Mouse (Mus musculus) bone marrow, adult 2 months (tissue): ENCODE measurements around the gene 7530416G11Rik. TPM values are rescaled to one million over a fixed set of nuclear protein-coding genes. Genes with fewer than 3 reads are reported as not detected.

Experiments
- H3K27ac ChIP-seq: fragments of 200-500 bp; 2 replicates; pipeline ENCODE4 v1.5.1; 2012; ENCODE audit warnings: low read depth, mild to moderate bottlenecking, control low read depth, inconsistent platforms, low read length; ENCODE audit not compliant: control insufficient read depth, poor library complexity, insufficient read depth
- H3K4me1 ChIP-seq: fragments of 200-500 bp; 2 replicates; pipeline ENCODE4 v1.6.1; 2011; ENCODE audit warnings: low read length; ENCODE audit not compliant: control insufficient read depth, insufficient read depth
- H3K4me3 ChIP-seq: fragments of 200-500 bp; replicated peaks from 2 replicates; pipeline ENCODE3; 2011; ENCODE audit warnings: mild to moderate bottlenecking, low read depth, low read length, control low read depth; ENCODE audit not compliant: control insufficient read depth
- CTCF ChIP-seq: fragments of 200-500 bp; IDR thresholded peaks from 2 replicates; pipeline ENCODE4 v1.5.1; 2011; ENCODE audit warnings: low read length, control low read depth; ENCODE audit not compliant: control insufficient read depth, insufficient read depth
- POLR2A ChIP-seq: fragments of 200-500 bp; IDR thresholded peaks from 2 replicates; pipeline ENCODE4 v1.6.1; 2011; ENCODE audit warnings: low read depth, mild to moderate bottlenecking, control low read depth, low read length, borderline replicate concordance; ENCODE audit not compliant: control insufficient read depth
- WGBS: fragments of 180-500 bp; shearing (Covaris S2); methylation state at CpG from one replicate; pipeline ENCODE4 v1.1.7; 2018; 5-methylcytosine and 5-hydroxymethylcytosine counted together
- polyA plus RNA-seq: library from polyadenylated mRNA; stranded (reverse); fragments of >200 nt; gene quantifications from 2 replicates; pipeline ENCODE4 v1.2.4, GENCODE M21; 2011; ENCODE audit warnings: low replicate concordance; ENCODE audit not compliant: missing spikeins, insufficient read depth, insufficient read length

Gene 7530416G11Rik
- polyA plus RNA-seq, 1 experiment, result not detected

- no peak overlapping the region for H3K4me3 ChIP-seq
- TF ChIP-seq CTCF (no peak), POLR2A (no peak)
- no peaks in the 10 kb centered on the region for H3K4me1 ChIP-seq
- no peak overlapping the region for H3K27ac ChIP-seq
- WGBS, result 73% methylated on average over 4 of the region's 4 CpGs
Observed at GRCm38 (mm10) chr15:85497548-85497947, 5.5 kb downstream of the 7530416G11Rik start.

- TF ChIP-seq POLR2A (no peak), CTCF (no peak)
- Histone ChIP-seq H3K4me1 (no peaks in the 10 kb centered on the region), H3K27ac (no peak overlapping the region), H3K4me3 (no peak overlapping the region)
- 24% methylated on average over 11 of the region's 11 CpGs for WGBS
Observed at GRCm38 (mm10) chr15:85494163-85494621, 8.8 kb downstream of the 7530416G11Rik start.

GRCm38 (mm10) chr15:85489751-85490150 is 13.3 kb downstream of the 7530416G11Rik start:
- Histone ChIP-seq H3K4me3 (no peak overlapping the region), H3K4me1 (no peaks in the 10 kb centered on the region), H3K27ac (no peak overlapping the region)
- WGBS, result 81% methylated on average over 7 of the region's 7 CpGs
- TF ChIP-seq CTCF (no peak), POLR2A (no peak)

- TF ChIP-seq POLR2A (no peak), CTCF (no peak)
- 80% methylated on average over 10 of the region's 10 CpGs for WGBS
- Histone ChIP-seq H3K4me3 (no peak overlapping the region), H3K4me1 (no peaks in the 10 kb centered on the region), H3K27ac (no peak overlapping the region)
Observed at GRCm38 (mm10) chr15:85488900-85489299, 14.1 kb downstream of the 7530416G11Rik start.

- WGBS, result 70% methylated on average over 3 of the region's 3 CpGs
- TF ChIP-seq CTCF (peak; percentile 40; the same call in 1 of the 2 replicates), POLR2A (no peak)
Observed at GRCm38 (mm10) chr15:85480630-85481029, 22.4 kb downstream of the 7530416G11Rik start.

GRCm38 (mm10) chr15:85479919-85480318 is 23.1 kb downstream of the 7530416G11Rik start:
- Histone ChIP-seq H3K4me1 (no peaks in the 10 kb centered on the region), H3K27ac (no peak overlapping the region), H3K4me3 (no peak overlapping the region)
- TF ChIP-seq CTCF, result no peak
- TF ChIP-seq POLR2A, result no peak
- WGBS, result 17% methylated on average over 5 of the region's 5 CpGs

More at GRCm38 (mm10) chr15:85480630-85481029, 22.4 kb downstream of the 7530416G11Rik start:
- H3K4me1 ChIP-seq, result no peaks in the 10 kb centered on the region
- H3K4me3 ChIP-seq, result no peak overlapping the region
- no peak overlapping the region for H3K27ac ChIP-seq

- no peak for TF ChIP-seq POLR2A
- no peak for TF ChIP-seq CTCF
- WGBS, result 82% methylated on average over 12 of the region's 12 CpGs
- Histone ChIP-seq H3K4me3 (no peak overlapping the region), H3K4me1 (no peaks in the 10 kb centered on the region), H3K27ac (no peak overlapping the region)
Observed at GRCm38 (mm10) chr15:85479365-85479764, 23.7 kb downstream of the 7530416G11Rik start.

- 7% methylated on average over 1 of the region's 1 CpGs for WGBS
- Histone ChIP-seq H3K4me1 (no peaks in the 10 kb centered on the region), H3K27ac (no peak overlapping the region), H3K4me3 (no peak overlapping the region)
- no peak for TF ChIP-seq POLR2A
- TF ChIP-seq CTCF, result peak; percentile 61
Observed at GRCm38 (mm10) chr15:85477584-85477983, 25.4 kb downstream of the 7530416G11Rik start.

GRCm38 (mm10) chr15:85474697-85475096 is 28.3 kb downstream of the 7530416G11Rik start:
- Histone ChIP-seq H3K4me1 (no peaks in the 10 kb centered on the region), H3K27ac (no peak overlapping the region), H3K4me3 (no peak overlapping the region)
- TF ChIP-seq POLR2A, result no peak
- WGBS, result 52% methylated on average over 3 of the region's 3 CpGs

- no peak overlapping the region for H3K27ac ChIP-seq
- WGBS, result 82% methylated on average over 6 of the region's 6 CpGs
Observed at GRCm38 (mm10) chr15:85469401-85469800, 33.6 kb downstream of the 7530416G11Rik start.

More at GRCm38 (mm10) chr15:85469401-85469800, 33.6 kb downstream of the 7530416G11Rik start:
- no peak overlapping the region for H3K4me3 ChIP-seq
- no peaks in the 10 kb centered on the region for H3K4me1 ChIP-seq
- TF ChIP-seq CTCF (no peak), POLR2A (no peak)
